Mouse (Mus musculus) kidney, postnatal 10 days (tissue): ENCODE measurements around the gene Defb36.

Experiments
- DNase-seq: peaks from one replicate; pipeline ENCODE4 v3.0.0; 2021; ENCODE audit warnings: mixed read lengths

Gene Defb36

GRCm38 (mm10) chr2:152604057-152604456, at the start of gene Defb36:
TSS of gene Defb36 (plus strand) at chr2:152604327.
- DNase-seq: peak; percentile 67

DNA sequence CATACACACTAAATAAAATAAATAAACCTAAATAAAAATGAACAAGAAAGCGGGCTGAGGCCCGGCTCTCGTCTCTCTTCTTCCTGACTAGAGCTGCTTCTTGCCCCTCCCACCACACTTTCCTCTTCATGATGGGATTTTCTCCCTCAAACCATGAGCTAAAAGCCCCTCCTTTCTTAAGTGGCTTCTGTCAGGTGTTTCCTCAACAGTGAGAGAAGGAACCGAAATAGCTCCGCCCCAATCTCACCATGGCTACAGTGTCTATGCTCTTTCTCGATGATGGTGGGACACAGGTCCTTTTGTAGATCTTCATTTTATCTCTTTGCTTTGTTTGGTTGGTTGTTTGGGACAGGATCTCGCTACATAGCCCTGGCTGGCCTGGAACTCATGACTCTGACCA, 47.5 kb upstream of the Defb36 start:
- no peak for DNase-seq

DNA sequence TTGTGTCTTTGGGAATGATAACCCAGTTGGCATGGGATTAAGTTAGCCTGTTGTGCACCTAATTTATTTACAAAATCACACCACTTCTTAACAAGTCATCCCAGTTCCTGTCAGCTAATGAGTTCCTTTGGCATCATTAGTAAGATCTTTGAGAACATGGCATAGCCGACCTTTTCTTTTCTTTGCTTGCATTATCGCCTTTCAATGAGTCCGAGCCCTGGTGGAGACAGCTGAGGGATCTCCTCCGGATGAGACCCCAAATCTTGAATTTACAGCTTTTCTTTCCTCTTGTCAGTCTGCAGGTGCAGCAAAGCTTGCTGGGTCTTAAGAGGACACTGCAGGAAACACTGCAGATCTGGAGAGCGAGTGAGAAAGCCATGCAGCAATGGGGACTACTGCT, 35.1 kb upstream of the Defb36 start, which contains the start of gene Gm17416:
TSS of gene Gm17416 (plus strand) at position 301 of the 400 bp plus-strand sequence.
- no peak for DNase-seq

GRCm38 (mm10) chr2:152569881-152570280, 34.2 kb upstream of the Defb36 start:
- DNase-seq: no peak

GRCm38 (mm10) chr2:152570313-152570712, 33.8 kb upstream of the Defb36 start:
- DNase-seq: peak; percentile 43

DNA sequence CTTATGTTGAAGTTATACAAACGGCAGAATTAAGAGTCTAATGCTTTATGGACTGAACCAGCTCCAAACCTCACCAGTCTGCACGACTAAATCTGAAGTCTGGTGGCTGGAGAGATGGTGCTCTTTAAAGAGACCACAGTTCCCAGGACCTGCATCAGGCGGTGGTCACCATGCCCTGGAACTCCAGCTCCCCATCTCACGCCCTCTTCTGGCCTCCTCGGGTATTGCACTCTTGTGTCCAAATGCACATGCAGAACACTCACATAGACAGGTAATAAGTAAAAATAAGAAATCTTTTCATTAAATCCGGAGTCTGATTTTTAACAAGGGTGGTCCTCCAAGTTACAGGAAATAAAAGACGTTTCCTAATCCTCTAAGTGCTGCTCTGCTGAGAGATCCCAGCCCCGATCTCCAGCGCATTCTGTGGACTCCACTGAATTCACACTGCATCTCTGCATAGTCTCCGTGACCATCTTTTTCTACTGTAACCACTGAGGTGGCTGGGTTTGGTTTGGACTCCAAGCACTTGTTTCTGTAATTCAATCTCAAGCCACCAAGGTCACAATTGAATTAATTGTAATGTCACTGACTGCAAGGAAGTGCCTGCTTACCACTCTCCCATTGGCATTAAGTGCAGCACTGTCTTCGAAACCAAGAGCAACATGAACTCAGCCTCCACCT, 31.9 kb upstream of the Defb36 start, which contains the start of gene Defb21:
TSS of gene Defb21 (plus strand) at position 631 of the 681 bp plus-strand sequence.
- peak; percentile 42 for DNase-seq

DNA sequence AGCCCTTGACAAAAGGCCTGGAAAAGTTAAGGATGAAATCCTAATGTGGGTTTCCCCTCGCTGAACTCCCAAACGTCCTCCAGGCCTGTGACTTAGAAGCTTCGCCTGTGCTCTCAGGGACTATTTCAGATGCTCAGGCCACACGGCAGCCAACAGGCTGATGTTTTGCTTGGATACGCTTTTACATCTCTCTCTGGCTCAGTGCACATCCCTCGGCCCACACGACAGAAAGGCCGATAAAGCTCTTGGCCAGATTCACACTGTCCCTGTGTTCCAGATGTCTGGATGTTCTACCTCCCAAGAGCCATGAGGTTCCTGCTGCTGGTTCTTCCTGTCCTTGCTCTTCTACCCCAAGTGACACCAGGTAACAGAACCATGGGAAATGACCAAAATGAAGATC, 30.6 kb upstream of the Defb36 start:
- DNase-seq: no peak

DNA sequence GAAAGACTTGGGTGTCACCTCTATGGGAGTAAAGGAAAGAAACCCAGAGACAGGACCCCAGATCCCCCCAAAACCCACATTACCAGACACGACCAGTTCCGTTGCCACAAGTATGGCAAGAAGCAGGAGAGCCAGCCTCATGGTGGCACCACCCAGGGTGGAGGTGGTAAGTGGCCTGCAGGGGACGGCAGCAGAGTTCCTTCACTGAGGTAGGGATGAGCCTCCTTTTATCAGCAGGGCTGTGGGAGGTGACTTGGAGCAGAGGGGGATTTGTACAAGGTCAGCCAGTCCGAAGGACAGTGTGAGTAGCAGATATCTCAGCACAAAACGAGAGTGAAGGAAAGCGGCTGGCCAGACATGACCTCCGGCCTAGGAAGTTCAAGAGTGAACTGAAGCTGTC, 24.0 kb upstream of the Defb36 start, which contains the start of gene Defb19:
TSS of gene Defb19 (minus strand) at position 206 of the 400 bp plus-strand sequence.
- DNase-seq: no peak

GRCm38 (mm10) chr2:152580612-152581011, 23.5 kb upstream of the Defb36 start:
- DNase-seq: no peak

DNA sequence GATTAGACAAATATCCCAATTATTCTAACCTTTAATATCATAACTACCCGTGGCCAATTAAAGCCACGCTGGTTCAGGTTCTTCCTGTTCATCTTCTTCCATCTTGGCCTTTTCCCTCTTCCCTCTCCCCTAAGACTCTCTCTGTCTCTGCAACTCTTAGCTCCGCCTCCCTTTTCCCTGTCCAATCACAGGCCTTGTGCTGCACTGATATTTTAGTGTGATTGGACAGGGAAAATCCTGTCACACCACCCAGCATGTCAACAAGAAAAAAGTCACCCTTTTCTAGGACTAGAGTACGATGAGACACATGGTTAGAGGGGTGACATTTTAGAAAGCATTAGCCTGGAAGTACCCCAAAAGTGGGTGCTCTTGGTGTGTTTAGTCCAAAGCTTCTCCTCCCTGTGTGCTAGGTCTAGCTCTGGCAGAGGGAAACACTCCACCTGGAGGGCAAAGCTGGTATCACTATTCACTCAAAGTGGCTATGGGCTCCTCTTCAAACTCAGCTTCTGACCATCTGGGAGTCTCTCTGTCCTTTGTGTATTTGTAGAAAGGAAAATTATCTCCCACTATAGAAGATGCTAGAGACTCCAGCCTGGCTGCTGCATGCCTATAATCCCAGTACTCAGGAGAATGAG, 17.1 kb upstream of the Defb36 start:
- DNase-seq: peak; percentile 36

GRCm38 (mm10) chr2:152588450-152588849, 15.7 kb upstream of the Defb36 start:
- no peak for DNase-seq

- peak; percentile 39 for DNase-seq
Measured at GRCm38 (mm10) chr2:152589021-152589420, 15.1 kb upstream of the Defb36 start.

DNA sequence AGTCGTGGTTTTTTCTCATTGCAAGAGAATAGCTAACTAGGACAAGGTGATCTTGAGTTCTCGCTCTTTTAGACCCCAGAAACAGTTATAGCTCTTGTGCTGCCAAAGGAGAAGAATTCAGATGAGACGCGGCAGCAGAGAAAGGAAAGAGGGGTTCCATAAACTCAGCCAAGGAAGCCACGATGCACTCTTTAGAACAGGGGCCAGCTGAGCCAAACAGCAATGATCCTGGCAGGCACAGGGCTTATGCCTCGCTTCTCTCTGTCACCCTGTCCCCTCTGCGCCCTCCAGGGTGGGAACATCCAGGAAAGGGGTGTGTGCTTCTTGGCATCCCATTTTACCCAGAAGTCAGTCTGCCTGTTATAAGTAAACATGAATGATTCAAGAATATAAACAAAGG, 4.8 kb upstream of the Defb36 start, which contains the start of gene Defb45:
TSS of gene Defb45 (minus strand) at position 101 of the 400 bp plus-strand sequence.
- no peak for DNase-seq

DNA sequence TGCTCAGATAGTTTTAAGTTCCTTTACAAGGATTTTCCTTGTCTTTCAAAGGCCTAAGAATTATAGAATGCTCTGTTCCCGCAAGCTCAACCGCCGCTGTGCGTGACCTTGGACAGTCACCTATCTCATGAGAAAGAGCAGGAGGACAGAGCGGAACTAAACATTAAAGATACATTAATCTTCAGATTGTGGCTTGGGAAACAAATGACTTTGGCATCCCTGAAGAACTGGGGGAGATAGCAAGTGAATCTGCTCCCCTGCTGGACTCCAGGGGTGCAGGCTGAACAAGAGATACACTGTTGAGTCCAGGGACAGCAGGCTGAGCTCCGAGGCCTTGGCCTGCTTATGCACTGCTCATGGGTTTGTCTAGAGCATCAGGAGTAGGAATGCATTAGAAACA, 4.1 kb upstream of the Defb36 start:
- no peak for DNase-seq

DNA sequence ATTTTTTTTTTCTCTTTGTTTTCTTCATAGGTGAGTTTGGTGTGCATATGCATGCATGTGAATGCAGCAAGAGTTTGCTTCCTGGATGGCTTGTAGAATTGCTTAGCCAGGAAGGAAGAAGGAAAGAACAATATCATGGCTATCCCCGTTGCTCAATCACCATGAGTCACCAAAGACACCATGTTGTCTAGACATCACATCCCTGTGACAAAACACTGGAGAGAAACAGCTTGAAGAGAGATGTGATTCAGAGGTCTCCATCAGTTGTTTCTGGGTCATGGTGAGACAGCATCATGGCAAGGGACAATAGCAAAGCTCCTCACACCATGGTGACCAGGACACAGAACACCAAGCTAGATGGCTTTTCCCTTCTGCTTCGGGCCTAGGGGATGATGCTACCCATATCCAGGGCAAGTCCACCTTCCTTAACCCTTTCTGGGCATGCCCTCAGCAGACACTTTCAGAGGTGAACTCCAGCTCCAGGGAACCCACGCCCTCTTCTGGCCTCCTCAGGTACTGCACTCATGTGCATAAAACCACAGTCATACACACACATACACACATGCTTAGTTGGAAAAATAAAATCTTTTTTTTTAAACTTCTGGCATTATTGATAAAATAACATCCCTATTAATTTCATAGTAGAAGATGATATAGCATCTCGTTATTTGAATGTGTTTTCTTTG, 2.7 kb upstream of the Defb36 start:
- DNase-seq: no peak

DNA sequence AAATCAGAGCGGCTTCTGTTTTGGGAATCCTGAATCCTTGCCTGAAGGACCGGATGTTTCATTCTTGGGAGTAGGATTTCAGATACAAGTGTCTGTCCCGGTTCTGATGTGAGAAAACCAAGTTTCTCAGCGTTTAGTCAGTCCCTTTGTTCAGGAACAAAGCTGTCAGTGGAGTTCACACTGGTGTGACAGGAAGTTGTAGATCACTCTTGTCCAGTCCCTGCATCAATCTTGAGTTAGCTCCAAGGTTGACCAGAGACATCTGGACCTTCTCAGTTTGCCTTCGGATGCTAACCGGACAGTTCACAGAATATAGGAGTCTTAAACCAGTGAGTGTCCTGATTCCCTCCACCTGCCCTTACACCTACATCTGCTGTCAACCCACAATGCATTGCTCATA, 3.6 kb downstream of the Defb36 start:
- no peak for DNase-seq

- no peak for DNase-seq
Measured at GRCm38 (mm10) chr2:152608719-152609118, 4.6 kb downstream of the Defb36 start.

DNA sequence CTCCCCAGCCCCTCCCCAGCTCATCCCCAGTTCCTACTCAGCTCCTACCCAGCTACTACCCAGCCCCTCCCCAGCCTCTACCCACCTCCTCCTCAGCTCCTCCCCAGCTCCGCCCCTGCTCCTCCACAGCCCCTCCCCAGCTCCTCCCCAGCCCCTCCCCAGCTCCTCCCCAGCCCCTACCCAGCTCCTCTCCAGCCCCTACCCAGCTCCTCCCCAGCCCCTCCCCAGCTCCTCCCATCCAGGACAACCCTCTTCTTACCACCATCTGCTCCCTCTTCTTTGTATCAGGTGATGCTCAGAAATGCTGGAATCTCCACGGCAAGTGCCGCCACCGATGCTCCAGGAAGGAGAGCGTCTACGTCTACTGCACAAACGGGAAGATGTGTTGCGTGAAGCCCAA, 8.1 kb downstream of the Defb36 start:
- DNase-seq: no peak

DNA sequence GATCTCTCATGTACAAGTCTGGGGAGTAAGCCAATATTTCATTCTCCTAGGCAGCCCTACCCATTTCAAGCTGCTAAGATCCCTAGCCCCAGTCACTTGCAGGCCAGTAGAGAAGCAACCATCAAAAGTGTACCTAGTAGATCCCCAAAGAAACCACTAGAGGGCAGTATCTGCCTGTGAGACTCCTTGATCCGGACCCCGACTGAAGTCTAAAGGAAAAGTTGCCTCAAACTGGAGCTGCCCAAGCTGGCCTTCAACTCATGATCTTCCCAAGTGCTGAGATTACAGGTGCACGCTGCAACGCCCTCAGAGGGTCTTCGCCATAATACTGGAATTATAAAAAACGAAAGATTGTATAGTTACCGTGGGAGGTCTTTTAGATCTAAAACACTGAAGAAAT, 11.4 kb downstream of the Defb36 start:
- peak; percentile 71 for DNase-seq

DNA sequence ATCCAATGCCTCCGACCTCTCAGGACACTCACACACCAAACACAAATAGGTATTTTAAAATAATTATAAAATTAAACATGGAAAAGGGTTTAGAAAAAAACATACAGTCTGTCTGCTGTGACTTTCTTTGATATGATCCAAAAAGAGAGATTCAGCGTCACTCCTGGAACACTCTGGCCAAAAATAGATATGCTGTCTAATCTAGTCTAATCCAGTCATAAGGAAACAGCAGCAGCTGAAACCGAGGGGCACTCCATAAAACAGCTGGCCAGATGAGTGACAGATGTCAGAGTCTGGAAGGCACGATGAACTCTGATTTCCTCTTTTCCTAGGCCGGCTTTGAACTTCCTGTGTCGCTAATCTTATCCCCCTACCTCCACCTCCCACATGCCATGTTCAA, 12.3 kb downstream of the Defb36 start:
- no peak for DNase-seq

- DNase-seq: no peak
Measured at GRCm38 (mm10) chr2:152617374-152617773, 13.2 kb downstream of the Defb36 start.

DNA sequence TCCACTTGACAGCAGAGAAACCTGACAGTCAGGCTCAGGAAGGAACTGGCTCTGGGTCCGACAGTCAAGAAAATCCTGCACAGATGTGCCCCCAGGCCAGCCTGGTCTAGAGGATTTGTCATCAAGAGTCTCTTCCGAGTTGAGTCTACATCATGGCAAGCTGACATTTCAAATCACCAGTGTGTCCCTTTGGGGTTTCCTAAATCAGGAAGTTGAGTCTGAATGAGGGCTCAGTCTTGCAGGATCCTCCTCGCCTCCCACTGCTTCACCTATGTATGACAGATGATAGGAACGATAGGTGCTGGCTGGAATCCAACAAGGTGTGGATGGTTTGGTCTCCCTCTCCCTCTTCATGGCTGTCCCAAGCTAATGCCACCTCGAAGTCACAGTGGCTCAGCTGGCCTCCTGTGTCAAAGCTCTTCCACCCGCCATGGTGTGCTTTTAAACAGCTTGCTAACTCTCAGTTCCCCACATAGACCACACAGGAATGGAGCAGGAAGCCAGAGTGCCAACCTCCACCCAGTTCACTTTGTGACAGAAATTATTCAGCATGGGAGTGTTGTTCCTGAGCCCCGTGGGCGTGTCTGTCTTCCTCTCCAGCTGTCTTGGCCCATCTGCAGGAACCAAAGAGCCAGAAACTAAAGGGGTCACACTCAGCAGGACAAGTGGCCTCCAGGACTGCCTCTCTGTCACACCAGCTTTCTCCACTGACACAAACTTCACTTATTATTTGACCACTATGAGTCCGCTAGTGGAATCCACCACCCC, 16.4 kb downstream of the Defb36 start:
- no peak for DNase-seq

DNA sequence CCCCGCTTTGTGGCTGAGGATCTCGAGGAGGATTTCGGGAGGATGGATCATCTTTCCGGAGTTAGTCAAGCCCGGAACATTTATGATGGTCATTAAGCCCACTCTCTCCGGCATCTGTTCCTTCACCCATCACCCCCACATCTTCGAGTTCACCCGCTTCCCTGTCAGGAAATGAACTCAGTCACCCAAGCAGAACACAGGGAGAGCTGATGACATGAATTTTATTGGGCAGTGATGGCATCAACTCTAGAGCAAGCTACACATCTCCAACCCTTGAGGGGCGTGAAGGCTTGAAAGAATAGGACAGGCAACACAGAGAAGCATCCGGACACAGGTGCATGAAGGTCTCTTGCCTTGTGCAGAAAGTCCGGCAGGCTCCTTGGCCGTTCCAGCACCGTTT, 18.0 kb downstream of the Defb36 start:
- DNase-seq: no peak
